Mouse (Mus musculus) hindbrain, postnatal 0 days (tissue): ENCODE results near the gene Git2. TPM values are rescaled to one million over a fixed set of nuclear protein-coding genes. Genes with fewer than 3 reads are reported as not detected.

ENCODE experiments used
- ATAC-seq: fragments of 200-750 bp; cut with Nextera tagmentation; 2 replicates; pipeline ENCODE4 v1.8.0; 2017; ENCODE audit warnings: mild to moderate bottlenecking, moderate TSS enrichment, moderate library complexity
- DNase-seq: peaks from one replicate; pipeline ENCODE4 v3.0.0-alpha.2; 2015; ENCODE audit warnings: low spot score
- H3K27ac ChIP-seq: fragments of 300-500 bp; sonication (generic); 2 replicates; pipeline ENCODE4 v1.5.1; 2014; ENCODE audit warnings: mild to moderate bottlenecking
- H3K27me3 ChIP-seq: fragments of 300-500 bp; sonication (generic); 2 replicates; pipeline ENCODE4 v1.6.1; 2014; ENCODE audit warnings: low read length, mixed read lengths; ENCODE audit not compliant: insufficient read depth
- H3K36me3 ChIP-seq: fragments of 300-500 bp; sonication (generic); 2 replicates; pipeline ENCODE4 v1.6.1; 2014; ENCODE audit warnings: low read length, mixed read lengths; ENCODE audit not compliant: insufficient read depth
- H3K4me1 ChIP-seq: fragments of 300-500 bp; sonication (generic); 2 replicates; pipeline ENCODE4 v1.6.1; 2014; ENCODE audit warnings: antibody characterized with exemption, low read length, mixed read lengths; ENCODE audit not compliant: insufficient read depth
- H3K4me2 ChIP-seq: fragments of 300-500 bp; sonication (generic); 2 replicates; pipeline ENCODE4 v1.6.1; 2014; ENCODE audit warnings: low read depth, mild to moderate bottlenecking, low read length, moderate library complexity, mixed read lengths
- H3K4me3 ChIP-seq: fragments of 300-500 bp; sonication (generic); 2 replicates; pipeline ENCODE4 v1.5.1; 2014; ENCODE audit warnings: low read length
- H3K9ac ChIP-seq: fragments of 300-500 bp; sonication (generic); replicated peaks from 2 replicates; pipeline ENCODE4 v1.6.1; 2014; ENCODE audit warnings: mild to moderate bottlenecking, low read length, moderate library complexity, mixed read lengths
- H3K9me3 ChIP-seq: fragments of 300-500 bp; sonication (generic); 2 replicates; pipeline ENCODE4 v1.6.1; 2016; ENCODE audit warnings: low read length, mixed read lengths
- CTCF ChIP-seq: IDR thresholded peaks from 2 replicates; pipeline ENCODE4 v1.5.1; 2016; ENCODE audit warnings: antibody characterized with exemption, control low read depth, low read depth
- whole genome bisulfite sequencing: fragments of 180-500 bp; shearing (Covaris S2); extraction: QIAGEN DNeasy Blood & Tissue Kit; methylation state at CpG from one replicate; pipeline ENCODE4 v1.1.7; 2014; 5-methylcytosine and 5-hydroxymethylcytosine counted together
- polyA plus RNA-seq: library from polyadenylated mRNA; unstranded; fragments of >200 nt; fragmentation: Nextera tagmentation; extraction: Ambion mirVana; gene quantifications from 2 replicates; pipeline ENCODE4 v1.2.1, GENCODE M21; 2015
- total RNA-seq: library from RNA; depleted of rRNA; stranded (reverse); fragments of >200 nt; gene quantifications from 2 replicates; pipeline ENCODE4 v1.2.3, GENCODE M21; 2014

Gene Git2
- total and polyA plus RNA-seq, 2 experiments from 2014 or later: 34.4 to 43.5 TPM

DNA sequence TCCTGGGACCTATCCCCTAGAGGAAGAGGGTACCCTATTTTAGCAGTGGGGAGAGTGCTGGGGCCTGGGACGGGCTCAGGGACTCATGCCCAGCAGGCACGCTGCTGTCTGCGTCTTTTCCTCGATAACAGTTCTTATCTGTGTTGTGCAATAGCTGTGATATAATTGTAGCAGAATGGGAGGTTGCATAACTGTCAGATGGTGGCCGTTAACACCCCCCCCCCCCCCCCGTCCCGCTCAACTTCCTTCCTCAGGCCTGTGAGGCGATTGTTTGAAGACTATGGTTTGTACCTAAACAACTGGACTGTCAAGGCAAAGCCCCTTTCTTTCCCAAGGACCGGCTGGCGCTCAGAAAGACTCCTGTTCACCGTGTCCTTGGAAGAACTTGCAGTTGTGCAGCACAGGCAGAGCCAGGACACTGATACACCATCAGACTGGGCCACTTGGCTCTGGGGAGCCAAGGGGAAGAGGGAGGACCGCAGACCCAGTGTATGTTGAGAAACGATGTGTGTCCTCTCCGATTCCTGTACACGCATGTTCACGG lies 9.4 kb upstream of the Git2 start:
- ATAC-seq (no peak), DNase-seq (no peak)
- no peak for TF ChIP-seq CTCF
- H3K4me3 ChIP-seq: no peak overlapping the region
- H3K4me1 ChIP-seq: no peaks in the 10 kb centered on the region; the same call in 1 of the 2 replicates
- H3K27me3 ChIP-seq: no peaks in the 10 kb centered on the region
- no peak overlapping the region for H3K27ac ChIP-seq
- no peak overlapping the region for H3K4me2 ChIP-seq
- no peaks in the 10 kb centered on the region for H3K9me3 ChIP-seq
- no peak overlapping the region for H3K9ac ChIP-seq
- WGBS: 78% methylated on average over 16 of the region's 16 CpGs
- H3K36me3 ChIP-seq: peaks cover 13% of the 10 kb centered on the region; the same call in 1 of the 2 replicates

DNA sequence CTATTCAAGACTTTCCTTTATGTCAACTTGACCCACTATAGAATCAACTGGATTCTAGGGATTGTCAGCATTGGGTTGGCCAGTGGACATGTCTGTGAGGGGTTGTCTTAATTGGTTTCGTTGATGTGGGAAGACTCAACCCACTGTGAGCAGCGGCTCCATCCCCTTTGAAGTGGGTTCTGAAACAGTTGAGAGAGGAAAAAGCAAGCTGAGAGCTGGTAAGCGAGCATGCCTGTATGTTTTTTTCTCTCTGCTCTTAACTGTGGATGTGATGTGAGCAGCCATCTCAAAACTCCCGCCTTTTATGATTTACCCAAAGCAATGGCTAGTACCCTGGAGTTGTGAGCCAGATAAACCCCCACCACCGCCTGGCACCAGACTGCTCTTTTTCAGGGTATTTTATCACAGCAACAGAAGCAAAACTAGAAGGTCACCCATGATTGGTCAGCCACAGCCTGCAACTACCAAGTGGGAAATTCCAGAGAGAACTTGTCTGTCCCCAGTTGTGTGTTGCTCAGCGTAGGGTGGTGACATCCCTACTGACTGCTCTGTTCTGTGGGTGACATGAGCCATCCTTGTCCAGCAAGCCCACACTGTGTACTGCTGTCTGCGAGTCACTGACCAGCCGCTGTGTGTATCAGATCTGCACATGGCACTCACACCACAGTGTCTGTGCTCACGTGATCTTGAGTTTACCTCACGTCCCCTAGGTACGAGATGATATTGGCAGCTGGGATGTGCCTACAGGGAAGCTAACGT lies 8.3 kb upstream of the Git2 start:
- Histone ChIP-seq H3K9ac (no peak overlapping the region), H3K4me1 (no peaks in the 10 kb centered on the region; the same call in 1 of the 2 replicates), H3K4me2 (no peak overlapping the region), H3K27me3 (no peaks in the 10 kb centered on the region), H3K36me3 (peaks cover 6% of the 10 kb centered on the region; the same call in 1 of the 2 replicates), H3K27ac (no peak overlapping the region), H3K4me3 (no peak overlapping the region), H3K9me3 (no peaks in the 10 kb centered on the region)
- no peak for TF ChIP-seq CTCF
- WGBS: 81% methylated on average over 12 of the region's 12 CpGs
- DNase-seq (no peak), ATAC-seq (no peak)

DNA sequence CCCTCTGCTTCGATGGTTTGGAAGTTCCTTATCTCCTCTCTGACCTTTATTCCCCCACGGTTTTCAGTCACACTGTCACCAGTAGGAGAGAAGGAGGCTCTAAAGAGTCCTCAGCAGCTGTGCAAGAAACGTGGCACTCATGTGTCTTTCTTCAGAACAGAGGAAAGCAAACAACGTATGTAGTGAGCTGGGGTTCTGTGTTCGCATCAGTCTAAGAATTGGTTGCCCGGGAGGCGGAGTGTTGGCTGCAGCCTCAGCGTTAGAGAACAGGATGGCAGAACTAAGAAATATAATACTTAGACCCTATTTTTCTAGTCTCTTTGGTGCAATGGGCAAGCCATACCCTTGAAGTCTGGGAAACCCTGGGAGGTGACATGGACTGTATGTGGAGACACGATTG lies 7.7 kb upstream of the Git2 start:
- H3K9me3 ChIP-seq: no peaks in the 10 kb centered on the region
- TF ChIP-seq CTCF: no peak
- no peak overlapping the region for H3K4me2 ChIP-seq
- WGBS: 86% methylated on average over 9 of the region's 9 CpGs
- ATAC-seq (no peak), DNase-seq (no peak)
- H3K27me3 ChIP-seq: no peaks in the 10 kb centered on the region
- no peak overlapping the region for H3K27ac ChIP-seq
- no peak overlapping the region for H3K4me3 ChIP-seq
- no peak overlapping the region for H3K9ac ChIP-seq
- peaks cover 6% of the 10 kb centered on the region; the same call in 1 of the 2 replicates for H3K36me3 ChIP-seq
- peaks cover under 1% of the 10 kb centered on the region for H3K4me1 ChIP-seq

GRCm38 (mm10) chr5:114780912-114781311 lies 5.6 kb upstream of the Git2 start:
- no peak for TF ChIP-seq CTCF
- DNase-seq (no peak), ATAC-seq (no peak)
- no peaks in the 10 kb centered on the region for H3K9me3 ChIP-seq
- WGBS: 72% methylated on average over 7 of the region's 7 CpGs
- no peak overlapping the region for H3K4me2 ChIP-seq
- peaks cover 14% of the 10 kb centered on the region for H3K4me1 ChIP-seq
- H3K4me3 ChIP-seq: no peak overlapping the region
- H3K27me3 ChIP-seq: no peaks in the 10 kb centered on the region
- no peak overlapping the region for H3K9ac ChIP-seq
- H3K27ac ChIP-seq: peak overlapping the region; percentile 29; the same call in 1 of the 2 replicates
- peaks cover 2% of the 10 kb centered on the region; the same call in 1 of the 2 replicates for H3K36me3 ChIP-seq

- no peak overlapping the region for H3K4me2 ChIP-seq
- H3K9ac ChIP-seq: no peak overlapping the region
- H3K4me1 ChIP-seq: peaks cover 14% of the 10 kb centered on the region
- TF ChIP-seq CTCF: no peak
- H3K9me3 ChIP-seq: no peaks in the 10 kb centered on the region
- DNase-seq (no peak), ATAC-seq (no peak)
- WGBS: 64% methylated on average over 7 of the region's 7 CpGs
- no peaks in the 10 kb centered on the region for H3K27me3 ChIP-seq
- no peak overlapping the region for H3K4me3 ChIP-seq
- no peak overlapping the region for H3K27ac ChIP-seq
- no peaks in the 10 kb centered on the region for H3K36me3 ChIP-seq
Observed at GRCm38 (mm10) chr5:114779956-114780489, 4.7 kb upstream of the Git2 start.

DNA sequence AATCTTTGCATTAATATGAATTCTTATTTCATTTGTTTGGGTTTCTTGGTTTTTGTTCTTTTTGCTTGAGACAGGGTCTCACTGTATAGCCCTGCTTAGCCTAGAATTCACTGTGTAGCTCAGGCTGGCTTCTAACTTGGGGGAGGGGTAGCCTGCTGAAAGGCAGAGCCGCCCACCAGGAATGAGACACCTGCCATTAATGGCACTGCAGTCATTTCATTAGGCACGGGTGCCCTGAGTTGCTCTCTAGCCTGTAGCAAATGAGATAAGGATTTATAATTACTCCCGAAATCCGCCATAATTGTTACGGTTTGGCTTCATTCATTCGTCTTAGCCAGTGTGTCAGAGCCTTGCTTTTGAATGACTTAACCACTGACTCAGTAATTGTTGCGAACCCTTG lies 857 bp upstream of the Git2 start:
- Histone ChIP-seq H3K9ac (peak overlapping the region; percentile 98; the same call in 1 of the 2 replicates), H3K9me3 (no peaks in the 10 kb centered on the region), H3K27me3 (no peaks in the 10 kb centered on the region), H3K4me1 (peaks cover 19% of the 10 kb centered on the region), H3K4me2 (peak overlapping the region; percentile 75), H3K36me3 (no peaks in the 10 kb centered on the region), H3K27ac (no peak overlapping the region), H3K4me3 (peak overlapping the region; percentile 99)
- DNase-seq (no peak), ATAC-seq (no peak)
- WGBS: 51% methylated on average over 7 of the region's 7 CpGs
- TF ChIP-seq CTCF: no peak
